Mouse (Mus musculus) liver, embryonic 14.5 days (tissue): Measurements from ENCODE around the gene Nt5c2. TPM values are rescaled to one million over a fixed set of nuclear protein-coding genes. Genes with fewer than 3 reads are reported as not detected.
A peak's percentile ranks its signal among the peaks of the same experiment; 100 is the strongest.

ENCODE experiments used
- ATAC-seq: fragments of 200-750 bp; cut with Nextera tagmentation; 2 replicates; pipeline ENCODE4 v1.8.0; 2017; ENCODE audit warnings: moderate number of reproducible peaks, mild to moderate bottlenecking, moderate library complexity; ENCODE audit not compliant: insufficient read depth
- DNase-seq, 3 experiments: peaks; one replicate each; pipeline ENCODE4 v3.0.0-alpha.2; 2012 to 2013; ENCODE audit warnings: low read depth in 3 of 3, low spot score in 3 of 3
- H3K27ac ChIP-seq: fragments of 300-500 bp; sonication (generic); 2 replicates; pipeline ENCODE4 v1.5.1; 2014; ENCODE audit warnings: moderate library complexity, mild to moderate bottlenecking, control low read depth, inconsistent platforms
- H3K27me3 ChIP-seq: fragments of 300-500 bp; sonication (generic); 2 replicates; pipeline ENCODE4 v1.6.1; 2014; ENCODE audit warnings: mild to moderate bottlenecking, low read length, moderate library complexity; ENCODE audit not compliant: control insufficient read depth, insufficient read depth
- H3K36me3 ChIP-seq: fragments of 300-500 bp; sonication (generic); replicated peaks from 2 replicates; pipeline ENCODE4 v1.6.1; 2014; ENCODE audit warnings: low read depth; ENCODE audit not compliant: control insufficient read depth, insufficient read depth
- H3K4me1 ChIP-seq, 2 experiments: fragments of 200-500 bp in 1 of 2; fragments of 300-500 bp in 1 of 2; sonication (generic) in 1 of 2; replicated peaks; 2 replicates each; pipeline ENCODE4 v1.6.1; 2012 to 2014; ENCODE audit warnings: antibody characterized with exemption in 1 of 2, inconsistent platforms in 1 of 2, low read length in 1 of 2; ENCODE audit not compliant: control insufficient read depth in 2 of 2, insufficient read depth in 2 of 2
- H3K4me2 ChIP-seq: fragments of 300-500 bp; sonication (generic); 2 replicates; pipeline ENCODE4 v1.6.1; 2014; ENCODE audit warnings: low read depth, mild to moderate bottlenecking, control low read depth, moderate library complexity
- H3K4me3 ChIP-seq, 2 experiments: fragments of 200-500 bp in 1 of 2; fragments of 300-500 bp in 1 of 2; sonication (generic) in 1 of 2; 2 replicates each; pipeline ENCODE4 v1.5.1; 2012 to 2014; ENCODE audit warnings: low read depth in 2 of 2, low read length in 2 of 2, mild to moderate bottlenecking in 2 of 2, control low read depth in 1 of 2, inconsistent platforms in 1 of 2, moderate library complexity in 1 of 2; ENCODE audit not compliant: insufficient read depth in 1 of 2
- H3K9ac ChIP-seq: fragments of 300-500 bp; sonication (generic); replicated peaks from 2 replicates; pipeline ENCODE4 v1.6.1; 2014; ENCODE audit warnings: mild to moderate bottlenecking, control low read depth, moderate library complexity
- H3K9me3 ChIP-seq: fragments of 300-500 bp; sonication (generic); 2 replicates; pipeline ENCODE4 v1.6.1; 2016; ENCODE audit warnings: low read length, mixed read lengths; ENCODE audit not compliant: control insufficient read depth
- CTCF ChIP-seq: IDR thresholded peaks from 2 replicates; pipeline ENCODE4 v1.5.1; 2016; ENCODE audit warnings: antibody characterized with exemption, low read depth, control low read depth
- EP300 ChIP-seq: IDR thresholded peaks from 2 replicates; pipeline ENCODE4 v1.6.1; 2016; ENCODE audit warnings: antibody characterized with exemption, low read depth
- WGBS: fragments of 180-500 bp; shearing (Covaris S2); extraction: QIAGEN DNeasy Blood & Tissue Kit; methylation state at CpG from one replicate; pipeline ENCODE4 v1.1.7; 2014; ENCODE audit not compliant: insufficient replicate concordance; 5-methylcytosine and 5-hydroxymethylcytosine counted together
- polyA plus RNA-seq, 2 experiments: library from polyadenylated mRNA; depleted of rRNA in 1 of 2; stranded (reverse) in 1 of 2; unstranded in 1 of 2; fragments of >200 nt; fragmentation: Nextera tagmentation in 1 of 2; extraction: Ambion mirVana in 1 of 2; gene quantifications; 2 replicates each; pipeline versions ENCODE4 v1.2.1 to v1.2.3; 2012 to 2014

Gene Nt5c2
- polyA plus RNA-seq, 2 experiments, result 14.9 to 45.0 TPM

GRCm38 (mm10) chr19:46887811-46888527 is 127.0 kb downstream of the Nt5c2 start:
- H3K27ac ChIP-seq, result peak overlapping the region; percentile 19
- no peak overlapping the region for H3K9ac ChIP-seq
- H3K4me3 ChIP-seq, result no peak overlapping the region
- 18% methylated on average over 14 of the region's 14 CpGs for WGBS
- DNase-seq, result no peak
- peak; percentile 63; the same call in 1 of the 2 replicates for ATAC-seq
- no peaks in the 10 kb centered on the region for H3K9me3 ChIP-seq
- TF ChIP-seq CTCF, result no peak
- TF ChIP-seq EP300, result peak; percentile 54; the same call in 1 of the 2 replicates
- H3K27me3 ChIP-seq, result no peaks in the 10 kb centered on the region
- H3K4me2 ChIP-seq, result 0 out of 2 replicates have a peak overlapping the region, but pooled peaks have one; percentile 2
- peaks cover 55% of the 10 kb centered on the region for H3K36me3 ChIP-seq
- H3K4me1 ChIP-seq, result peaks cover 0 to 10% of the 10 kb centered on the region in 2 experiments; a peak in 2 of 4 replicates

- H3K27ac ChIP-seq, result no peak overlapping the region
- H3K9ac ChIP-seq, result no peak overlapping the region
- no peaks in the 10 kb centered on the region for H3K27me3 ChIP-seq
- no peak overlapping the region for H3K4me3 ChIP-seq
- peaks cover 0 to 10% of the 10 kb centered on the region in 2 experiments; a peak in 2 of 4 replicates for H3K4me1 ChIP-seq
- no peaks in the 10 kb centered on the region for H3K9me3 ChIP-seq
- DNase-seq, result no peak
- no peak for ATAC-seq
- H3K4me2 ChIP-seq, result no peak overlapping the region
- peaks cover 55% of the 10 kb centered on the region for H3K36me3 ChIP-seq
- WGBS, result 87% methylated on average over 7 of the region's 7 CpGs
- TF ChIP-seq EP300 (no peak), CTCF (no peak)
These were observed 128.1 kb downstream of the Nt5c2 start for GRCm38 (mm10) chr19:46886826-46887225.

GRCm38 (mm10) chr19:46885365-46885764 is 129.6 kb downstream of the Nt5c2 start:
- ATAC-seq, result no peak
- Histone ChIP-seq H3K27me3 (no peaks in the 10 kb centered on the region), H3K9ac (no peak overlapping the region), H3K9me3 (no peaks in the 10 kb centered on the region), H3K4me2 (no peak overlapping the region), H3K36me3 (peaks cover 44% of the 10 kb centered on the region), H3K4me3 (no peak overlapping the region), H3K4me1 (peaks cover 0 to 10% of the 10 kb centered on the region in 2 experiments; a peak in 2 of 4 replicates), H3K27ac (no peak overlapping the region)
- no peak for DNase-seq
- WGBS, result 85% methylated on average over 4 of the region's 4 CpGs
- TF ChIP-seq EP300 (no peak), CTCF (no peak)

GRCm38 (mm10) chr19:46879876-46880275 is 135.1 kb downstream of the Nt5c2 start:
- WGBS, result 98% methylated on average over 2 of the region's 2 CpGs
- Histone ChIP-seq H3K9ac (no peak overlapping the region), H3K4me2 (no peak overlapping the region), H3K4me1 (0 out of 4 replicates have a peak, but pooled peaks cover 0 to 2% of the 10 kb centered on the region in 2 experiments), H3K4me3 (no peak overlapping the region), H3K36me3 (peaks cover 2% of the 10 kb centered on the region), H3K9me3 (no peaks in the 10 kb centered on the region), H3K27ac (no peak overlapping the region), H3K27me3 (no peaks in the 10 kb centered on the region)
- no peak for DNase-seq
- ATAC-seq, result no peak
- TF ChIP-seq EP300, result no peak

GRCm38 (mm10) chr19:46878346-46878745 is 136.6 kb downstream of the Nt5c2 start:
- 52% methylated on average over 13 of the region's 13 CpGs for WGBS
- no peaks in the 10 kb centered on the region for H3K27me3 ChIP-seq
- H3K9ac ChIP-seq, result no peak overlapping the region
- no peaks in the 10 kb centered on the region; the same call in 1 of the 2 replicates for H3K36me3 ChIP-seq
- DNase-seq (no peak), ATAC-seq (no peak)
- no peak overlapping the region for H3K4me2 ChIP-seq
- TF ChIP-seq EP300, result no peak
- peak; percentile 72 for TF ChIP-seq CTCF
- no peak overlapping the region for H3K4me3 ChIP-seq
- no peaks in the 10 kb centered on the region for H3K9me3 ChIP-seq
- H3K4me1 ChIP-seq, result 0 out of 4 replicates have a peak, but pooled peaks cover 0 to 2% of the 10 kb centered on the region in 2 experiments
- H3K27ac ChIP-seq, result no peak overlapping the region
